Mouse (Mus musculus) common myeloid progenitor, adult 5-6 weeks (primary cell): ENCODE results near the gene Mrps18b. TPM values are rescaled to one million over a fixed set of nuclear protein-coding genes. Genes with fewer than 3 reads are reported as not detected.

Experiments used
- total RNA-seq: library from RNA; stranded (forward); fragments of 200-1000, 187-1606 nt; gene quantifications from 2 replicates; pipeline ENCODE4 v1.2.3, GENCODE M21; 2017

Mrps18b gene
- total RNA-seq, 1 experiment from 2014 or later, result 66.3 TPM

Other genes starting within 250 kb of the Mrps18b start
- 13.2 and 44.4 TPM in 2 replicates for gene Vars2, start 248.8 kb downstream of the Mrps18b start, total RNA-seq
- gene Gtf2h4, start 242.7 kb downstream of the Mrps18b start, total RNA-seq, result 16.5 and 23.3 TPM in 2 replicates
- gene Ddr1, start 211.8 kb downstream of the Mrps18b start, total RNA-seq, result not detected in 2 replicates
- gene Ier3, start 94.7 kb downstream of the Mrps18b start, total RNA-seq, result 66.9 and 67.4 TPM in 2 replicates
- 62.8 and 68.5 TPM in 2 replicates for gene Flot1, start 93.2 kb downstream of the Mrps18b start, total RNA-seq
- 922 and 1,068 TPM in 2 replicates for gene Tubb5, start 78.1 kb downstream of the Mrps18b start, total RNA-seq
- gene Mdc1, start 74.9 kb downstream of the Mrps18b start, total RNA-seq, result 27.0 and 39.0 TPM in 2 replicates
- 55.1 and 58.3 TPM in 2 replicates for gene Nrm, start 55.1 kb downstream of the Mrps18b start, total RNA-seq
- gene Ppp1r18, start 50.8 kb downstream of the Mrps18b start, total RNA-seq, result 11.3 and 24.0 TPM in 2 replicates
- 42.3 and 52.4 TPM in 2 replicates for gene Dhx16, start 36.6 kb downstream of the Mrps18b start, total RNA-seq
- 6.3 and 10.9 TPM in 2 replicates for gene 2310061I04Rik, start 19.0 kb downstream of the Mrps18b start, total RNA-seq
- 10.8 and 13.6 TPM in 2 replicates for gene Atat1, start 6.3 kb downstream of the Mrps18b start, total RNA-seq
- gene Ppp1r10, start within 50 bp of the Mrps18b start, total RNA-seq, result 101 and 107 TPM in 2 replicates
- 236 and 291 TPM in 2 replicates for gene Abcf1, start 53.4 kb upstream of the Mrps18b start, total RNA-seq
- gene Gnl1, start 63.5 kb upstream of the Mrps18b start, total RNA-seq, result 23.0 and 23.1 TPM in 2 replicates
- 8.3 and 9.7 TPM in 2 replicates for gene Prr3, start 63.8 kb upstream of the Mrps18b start, total RNA-seq
- gene H2-T24, start 104.2 kb upstream of the Mrps18b start, total RNA-seq, result 15.3 and 16.4 TPM in 2 replicates
- gene H2-T23, start 116.5 kb upstream of the Mrps18b start, total RNA-seq, result 128 and 151 TPM in 2 replicates
- gene H2-T22, start 126.4 kb upstream of the Mrps18b start, total RNA-seq, result 42.8 and 48.6 TPM in 2 replicates
- not detected in 2 replicates for gene Gm6034, start 126.6 kb upstream of the Mrps18b start, total RNA-seq
- 0.05 TPM in 1 of 2 replicates, not detected in the other for gene Gm11127, start 142.0 kb upstream of the Mrps18b start, total RNA-seq
- gene Gm19684, start 205.3 kb upstream of the Mrps18b start, total RNA-seq, result 0.96 TPM in 1 of 2 replicates, not detected in the other
- not detected in 2 replicates for gene Gm7030, start 213.0 kb upstream of the Mrps18b start, total RNA-seq